Mouse (Mus musculus): ENCODE data around the gene Mob1b. TPM values are rescaled to one million over a fixed set of nuclear protein-coding genes. Genes with fewer than 3 reads are reported as not detected.

The Mob1b gene
- total and polyA plus RNA-seq, 3 experiments, result 7.0 to 11.9 (median 10.5) TPM

- H3K27ac ChIP-seq (ENCODE audit: insufficient read depth, low read depth), result no peak overlapping the region
- dilution Hi-C loops (cut with MboI; ENCODE audit: extremely low pct_ligation_motif_present, extremely low pct_unique_long_range_greater_than_20kb, low sequenced_read_pairs), result no loop called here
- no peaks in the 10 kb centered on the region for H3K27me3 ChIP-seq (replicated peaks)
- H3K79me2 ChIP-seq (replicated peaks; ENCODE audit: control insufficient read depth, extremely low read depth, insufficient read depth, poor library complexity, severe bottlenecking), result no peaks in the 10 kb centered on the region
- H3K4me2 ChIP-seq (ENCODE audit: insufficient read depth, low read depth, poor library complexity, severe bottlenecking), result no peak overlapping the region
- TF ChIP-seq EP300 (IDR thresholded peaks at IDR 0.05; ENCODE audit: low read length) (no peak), E2F4 (IDR thresholded peaks at IDR 0.05; ENCODE audit: insufficient replicate concordance, low read depth, low read length) (no peak), ELF1 (IDR thresholded peaks at IDR 0.05; ENCODE audit: low read depth, low read length) (no peak), CHD2 (IDR thresholded peaks at IDR 0.05; ENCODE audit: low read length) (no peak), SIN3A (IDR thresholded peaks at IDR 0.05; ENCODE audit: low read length) (no peak), MAFK (IDR thresholded peaks at IDR 0.05; ENCODE audit: insufficient replicate concordance, low read length) (no peak)
- in situ Hi-C loops (cut with MboI; ENCODE audit: low pct_ligation_motif_present, low pct_unique_long_range_greater_than_20kb, low sequenced_read_pairs), result no loop called here
- H3K36me3 ChIP-seq (replicated peaks in 1 of 2; ENCODE audit: control insufficient read depth in 1 of 2, insufficient read depth in 1 of 2, low read length in 1 of 2), result no peaks in the 10 kb centered on the region
- peaks cover 0 to 7% of the 10 kb centered on the region in 2 experiments; a peak in 1 of 4 replicates for H3K4me1 ChIP-seq (ENCODE audit: control insufficient read depth in 1 of 2, insufficient read depth in 2 of 2)
- H3K9me3 ChIP-seq (replicated peaks; ENCODE audit: low read length), result no peaks in the 10 kb centered on the region
- DNase-seq (ENCODE audit: extremely low read depth), result no peak
- H3K9ac ChIP-seq (ENCODE audit: insufficient read depth, low read depth), result no peak overlapping the region
- no peak overlapping the region for H3K4me3 ChIP-seq (replicated peaks in 1 of 3; ENCODE audit: low read depth in 2 of 3, low read length in 2 of 3, poor library complexity in 1 of 3)
Measured at GRCm38 (mm10) chr5:88699251-88699913, 21.3 kb upstream of the Mob1b start.

- Histone ChIP-seq H3K27ac (ENCODE audit: insufficient read depth, low read depth) (no peak overlapping the region), H3K4me2 (ENCODE audit: insufficient read depth, low read depth, poor library complexity, severe bottlenecking) (no peak overlapping the region), H3K9me3 (replicated peaks; ENCODE audit: low read length) (no peaks in the 10 kb centered on the region), H3K9ac (ENCODE audit: insufficient read depth, low read depth) (no peak overlapping the region), H3K36me3 (replicated peaks in 1 of 2; ENCODE audit: control insufficient read depth in 1 of 2, insufficient read depth in 1 of 2, low read length in 1 of 2) (no peaks in the 10 kb centered on the region), H3K79me2 (replicated peaks; ENCODE audit: control insufficient read depth, extremely low read depth, insufficient read depth, poor library complexity, severe bottlenecking) (no peaks in the 10 kb centered on the region), H3K4me1 (ENCODE audit: control insufficient read depth in 1 of 2, insufficient read depth in 2 of 2) (peaks cover 0 to 7% of the 10 kb centered on the region in 2 experiments; a peak in 1 of 4 replicates), H3K4me3 (replicated peaks in 1 of 3; ENCODE audit: low read depth in 2 of 3, low read length in 2 of 3, poor library complexity in 1 of 3) (no peak overlapping the region), H3K27me3 (replicated peaks) (no peaks in the 10 kb centered on the region)
- dilution Hi-C loops (cut with MboI; ENCODE audit: extremely low pct_ligation_motif_present, extremely low pct_unique_long_range_greater_than_20kb, low sequenced_read_pairs), result no loop called here
- DNase-seq (ENCODE audit: extremely low read depth), result no peak
- TF ChIP-seq MAZ (IDR thresholded peaks at IDR 0.05; ENCODE audit: low read depth, low read length), result no peak
- no peak for TF ChIP-seq NRF1 (IDR thresholded peaks at IDR 0.05; ENCODE audit: low read depth, low read length)
- TF ChIP-seq IRF4 (IDR thresholded peaks at IDR 0.05; ENCODE audit: low read depth, low read length), result no peak
- no peak for TF ChIP-seq KAT2A (IDR thresholded peaks at IDR 0.05; ENCODE audit: insufficient replicate concordance, low read length)
- in situ Hi-C loops (cut with MboI; ENCODE audit: low pct_ligation_motif_present, low pct_unique_long_range_greater_than_20kb, low sequenced_read_pairs), result no loop called here
Measured at GRCm38 (mm10) chr5:88702041-88702440, 18.6 kb upstream of the Mob1b start.

GRCm38 (mm10) chr5:88703551-88703950 is 17.1 kb upstream of the Mob1b start:
- DNase-seq (ENCODE audit: extremely low read depth), result no peak
- no peak overlapping the region for H3K9ac ChIP-seq (ENCODE audit: insufficient read depth, low read depth)
- no peak overlapping the region for H3K4me3 ChIP-seq (replicated peaks in 1 of 3; ENCODE audit: low read depth in 2 of 3, low read length in 2 of 3, poor library complexity in 1 of 3)
- H3K4me1 ChIP-seq (ENCODE audit: control insufficient read depth in 1 of 2, insufficient read depth in 2 of 2), result peaks cover 0 to 7% of the 10 kb centered on the region in 2 experiments; a peak in 1 of 4 replicates
- H3K79me2 ChIP-seq (replicated peaks; ENCODE audit: control insufficient read depth, extremely low read depth, insufficient read depth, poor library complexity, severe bottlenecking), result no peaks in the 10 kb centered on the region
- H3K9me3 ChIP-seq (replicated peaks; ENCODE audit: low read length), result peaks cover 2% of the 10 kb centered on the region
- no peaks in the 10 kb centered on the region for H3K36me3 ChIP-seq (replicated peaks in 1 of 2; ENCODE audit: control insufficient read depth in 1 of 2, insufficient read depth in 1 of 2, low read length in 1 of 2)
- dilution Hi-C loops (cut with MboI; ENCODE audit: extremely low pct_ligation_motif_present, extremely low pct_unique_long_range_greater_than_20kb, low sequenced_read_pairs), result no loop called here
- no peak overlapping the region for H3K4me2 ChIP-seq (ENCODE audit: insufficient read depth, low read depth, poor library complexity, severe bottlenecking)
- TF ChIP-seq RAD21 (IDR thresholded peaks at IDR 0.05; ENCODE audit: low read depth, low read length), result no peak
- no peak for TF ChIP-seq ZMIZ1 (IDR thresholded peaks at IDR 0.05; ENCODE audit: low read depth, low read length)
- TF ChIP-seq ZKSCAN1 (IDR thresholded peaks at IDR 0.05; ENCODE audit: borderline replicate concordance, low read depth, low read length), result no peak
- TF ChIP-seq CTCF (conservative IDR thresholded peaks at IDR 0.05 in 1 of 2, IDR thresholded peaks at IDR 0.05 in 1 of 2; ENCODE audit: low read depth in 2 of 2, low read length in 2 of 2), result no peak
- no peak for TF ChIP-seq TCF12 (IDR thresholded peaks at IDR 0.05; ENCODE audit: low read depth, low read length)
- no peak for TF ChIP-seq SMC3 (IDR thresholded peaks at IDR 0.05; ENCODE audit: low read depth, low read length)
- no peak for TF ChIP-seq MAX (IDR thresholded peaks at IDR 0.05; ENCODE audit: low read length)
- no peak for TF ChIP-seq HCFC1 (IDR thresholded peaks at IDR 0.05; ENCODE audit: low read depth, low read length)
- no peak for TF ChIP-seq E2F4 (IDR thresholded peaks at IDR 0.05; ENCODE audit: insufficient replicate concordance, low read depth, low read length)
- TF ChIP-seq NRF1 (IDR thresholded peaks at IDR 0.05; ENCODE audit: low read depth, low read length), result no peak
- no peak for TF ChIP-seq GABPA (IDR thresholded peaks at IDR 0.05; ENCODE audit: insufficient replicate concordance, low read depth, low read length)
- TF ChIP-seq JUND (conservative IDR thresholded peaks at IDR 0.05; ENCODE audit: low read depth, low read length), result no peak
- no peak for TF ChIP-seq JUN (IDR thresholded peaks at IDR 0.05; ENCODE audit: insufficient read depth, low read depth, low read length)
- TF ChIP-seq UBTF (IDR thresholded peaks at IDR 0.05; ENCODE audit: low read depth, low read length), result no peak
- H3K27me3 ChIP-seq (replicated peaks), result no peaks in the 10 kb centered on the region
- H3K27ac ChIP-seq (ENCODE audit: insufficient read depth, low read depth), result no peak overlapping the region
- in situ Hi-C loops (cut with MboI; ENCODE audit: low pct_ligation_motif_present, low pct_unique_long_range_greater_than_20kb, low sequenced_read_pairs), result no loop called here

All from CH12.LX (cell line).